Mouse (Mus musculus) spleen, postnatal 36 days (tissue): ENCODE results near the gene Prim2.

ENCODE experiments used
- DNase-seq, 2 experiments: peaks; one replicate each; pipeline ENCODE4 v3.0.0; 2022; ENCODE audit warnings: low spot score in 2 of 2, mixed read lengths in 1 of 2

The Prim2 gene

GRCm38 (mm10) chr1:33488372-33488771 lies 181.2 kb downstream of the Prim2 start:
- no peak for DNase-seq

DNA sequence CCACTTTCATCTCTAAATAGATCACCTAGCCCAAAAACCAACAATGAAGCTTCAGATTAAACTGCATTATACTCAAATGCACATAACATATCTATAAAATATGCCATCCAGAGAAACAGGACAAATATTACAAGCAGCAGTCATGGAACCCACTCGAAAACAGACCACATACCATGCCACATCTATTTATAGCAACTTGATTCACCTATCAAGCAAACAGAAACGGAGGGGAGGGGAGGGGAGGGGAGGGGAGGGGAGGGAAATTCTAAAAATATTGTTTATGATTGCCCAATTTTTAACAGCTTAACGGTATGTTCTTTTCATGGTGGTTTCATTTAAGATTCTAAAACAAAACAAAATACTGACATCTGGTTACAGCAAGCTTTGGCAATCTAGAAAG lies 185.8 kb downstream of the Prim2 start:
- no peak for DNase-seq

DNA sequence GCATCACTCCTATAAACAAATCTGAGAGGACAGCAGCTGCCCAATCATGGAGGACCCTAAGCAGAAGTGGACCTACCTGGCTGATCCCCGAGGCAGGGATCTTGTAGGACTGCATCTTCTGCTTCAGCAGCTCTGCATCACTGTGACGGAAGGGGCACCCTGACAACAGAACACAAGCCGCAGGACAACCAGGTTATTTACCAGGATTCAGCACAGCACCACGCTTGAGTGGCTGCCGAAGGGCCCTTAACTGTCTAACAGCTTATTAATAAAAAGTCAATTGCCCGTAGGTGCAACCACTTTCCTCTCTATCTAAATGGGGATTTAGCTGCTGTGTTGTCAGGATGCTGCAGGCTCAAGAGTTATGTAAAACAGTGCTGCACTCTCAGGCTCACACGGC lies 189.2 kb downstream of the Prim2 start:
- no peak for DNase-seq

GRCm38 (mm10) chr1:33471069-33471468 lies 198.5 kb downstream of the Prim2 start:
- no peak for DNase-seq

GRCm38 (mm10) chr1:33470222-33470621 lies 199.4 kb downstream of the Prim2 start:
- no peak for DNase-seq

- DNase-seq = no peak
Observed at GRCm38 (mm10) chr1:33464234-33464633, 205.4 kb downstream of the Prim2 start.

- DNase-seq = no peak
Observed at GRCm38 (mm10) chr1:33460703-33461102, 208.9 kb downstream of the Prim2 start.

- no peak for DNase-seq
Observed at GRCm38 (mm10) chr1:33460262-33460661, 209.3 kb downstream of the Prim2 start.

- no peak for DNase-seq
Observed at GRCm38 (mm10) chr1:33458950-33459349, 210.6 kb downstream of the Prim2 start.

GRCm38 (mm10) chr1:33454251-33454650 lies 215.3 kb downstream of the Prim2 start:
- no peak for DNase-seq

- no peak for DNase-seq
Observed at GRCm38 (mm10) chr1:33453299-33453698, 216.3 kb downstream of the Prim2 start.

DNA sequence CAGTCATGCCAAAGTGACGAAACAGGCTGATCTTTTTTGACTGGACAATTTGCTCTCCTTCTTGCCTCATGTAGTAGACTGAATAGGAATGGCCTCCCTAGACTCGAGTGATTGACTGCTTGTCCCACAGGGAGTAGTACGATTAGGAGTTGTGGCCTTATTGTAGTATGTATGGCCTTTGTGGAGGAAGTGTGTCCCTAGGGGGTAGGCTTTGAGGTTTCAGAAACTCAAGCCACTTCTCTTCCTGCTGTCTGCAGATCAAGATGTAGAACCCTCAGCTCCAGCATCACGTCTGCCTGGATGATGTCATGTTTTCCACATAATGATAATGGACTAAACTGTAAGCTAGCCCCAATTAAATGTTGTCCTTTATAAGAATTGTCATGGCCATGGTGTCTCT lies 222.4 kb downstream of the Prim2 start:
- DNase-seq = no peak

- DNase-seq = no peak
Observed at GRCm38 (mm10) chr1:33436167-33436566, 233.4 kb downstream of the Prim2 start.
